Mouse (Mus musculus) gastrocnemius, adult 8-10 months (tissue): ENCODE measurements around the gene Trappc1. TPM values are rescaled to one million over a fixed set of nuclear protein-coding genes. Genes with fewer than 3 reads are reported as not detected.

Experiments used
- DNase-seq, 2 experiments: peaks; one replicate each; pipeline ENCODE4 v3.0.0; 2022; ENCODE audit warnings: low spot score in 2 of 2
- total RNA-seq, 4 experiments: library from RNA; stranded (reverse); gene quantifications; 2 replicates each; pipeline ENCODE4 v1.2.4; 2022

The Trappc1 gene
- total RNA-seq, 4 experiments from 2014 or later = 33.6 to 42.2 (median 37.9) TPM

GRCm38 (mm10) chr11:69369215-69369989 is 45.6 kb downstream of the Trappc1 start, which contains the start of gene Chd3:
Gene Chd3, minus strand, starts transcription at chr11:69369406.
- no peak for DNase-seq

GRCm38 (mm10) chr11:69369990-69370816 is 46.4 kb downstream of the Trappc1 start:
- no peak for DNase-seq

- no peak for DNase-seq
These were observed 47.0 kb downstream of the Trappc1 start for GRCm38 (mm10) chr11:69370817-69371215.

GRCm38 (mm10) chr11:69371601-69372000 is 47.8 kb downstream of the Trappc1 start:
- no peak for DNase-seq

GRCm38 (mm10) chr11:69372056-69372779 is 48.4 kb downstream of the Trappc1 start:
- DNase-seq = no peak

- no peak for DNase-seq
These were observed 49.0 kb downstream of the Trappc1 start for GRCm38 (mm10) chr11:69372780-69373170.

- no peak for DNase-seq
These were observed 49.6 kb downstream of the Trappc1 start for GRCm38 (mm10) chr11:69373223-69373965.

Other genes with a start within 250 kb of the Trappc1 start
- gene Vamp2, start 235.5 kb upstream of the Trappc1 start, total RNA-seq = 10 to 100 TPM; 31.4 to 39.6 (median 35.6) TPM
- 10 to 100 TPM; 58.8 to 81.4 (median 70.4) TPM for gene Per1, start 228.8 kb upstream of the Trappc1 start, total RNA-seq
- gene Hes7, start 203.6 kb upstream of the Trappc1 start, total RNA-seq = not detected
- under 1 TPM in 1 of 4 experiments, not detected in 3; 0.18 TPM for gene 9130213A22Rik, start 201.4 kb upstream of the Trappc1 start, total RNA-seq
- gene Aloxe3, start 198.1 kb upstream of the Trappc1 start, total RNA-seq = under 1 TPM in 1 of 4 experiments, not detected in 3; 0.21 TPM
- not detected for gene Alox12b, start 167.0 kb upstream of the Trappc1 start, total RNA-seq
- gene Alox8, start 126.1 kb upstream of the Trappc1 start, total RNA-seq = not detected
- gene Gucy2e, start 86.9 kb upstream of the Trappc1 start, total RNA-seq = not detected
- gene Cntrob, start 205 bp upstream of the Trappc1 start, total RNA-seq = 1 to 10 TPM in 1 of 4 experiments, under 1 TPM in 3; 0.72 to 1.5 (median 0.88) TPM
- gene Kcnab3, start 2.3 kb downstream of the Trappc1 start, total RNA-seq = under 1 TPM in 1 of 4 experiments, not detected in 3; 0.13 TPM
- gene Rnf227, start 16.5 kb downstream of the Trappc1 start, total RNA-seq = under 1 TPM in 1 of 4 experiments, not detected in 3; 0.22 TPM
- 1 to 10 TPM; 4.2 to 9.0 (median 5.5) TPM for gene Chd3, start 45.4 kb downstream of the Trappc1 start, total RNA-seq
- 10 to 100 TPM; 73.2 to 78.1 (median 75.7) TPM for gene Naa38, start 71.5 kb downstream of the Trappc1 start, total RNA-seq
- 10 to 100 TPM; 33.2 to 38.0 (median 36.7) TPM for gene Cyb5d1, start 71.7 kb downstream of the Trappc1 start, total RNA-seq
- 1 to 10 TPM; 4.1 to 4.6 (median 4.1) TPM for gene Tmem88, start 74.3 kb downstream of the Trappc1 start, total RNA-seq
- gene Kdm6b, start 89.7 kb downstream of the Trappc1 start, total RNA-seq = 10 to 100 TPM; 19.1 to 22.9 (median 20.8) TPM
- gene Dnah2, start 225.1 kb downstream of the Trappc1 start, total RNA-seq = under 1 TPM in 3 of 4 experiments, not detected in 1; 0.02 to 0.68 (median 0.05) TPM
- gene Efnb3, start 236.2 kb downstream of the Trappc1 start, total RNA-seq = under 1 TPM; 0.31 to 0.46 (median 0.35) TPM